Mouse (Mus musculus): ENCODE measurements at regions not wholly inside any gene's neighbourhood (a gene's known extent, or its start where the extent isn't known, plus 50 kb on each side); places are given as distances from the start of the nearest gene placed in this dataset.
"Not testable (repeated sequence)": the region's sequence is repeated elsewhere in the genome, so short reads cannot be mapped to it uniquely, and the experiment has no call there.

- DNase-seq (ENCODE audit: low spot score in 2 of 2) = no peak
Observed at GRCm38 (mm10) chrX:77307374-77307773, 203.4 kb upstream of the Tbl1x start.

- no peak for DNase-seq (ENCODE audit: low spot score in 2 of 2)
Observed at GRCm38 (mm10) chrX:77314384-77314783, 196.4 kb upstream of the Tbl1x start.

- no peak for DNase-seq (ENCODE audit: low spot score in 2 of 2)
Observed at GRCm38 (mm10) chrX:77323644-77324043, 187.2 kb upstream of the Tbl1x start.

GRCm38 (mm10) chrX:77353181-77353580 lies 157.6 kb upstream of the Tbl1x start:
- no peak for DNase-seq (ENCODE audit: low spot score in 2 of 2)

- no peak for DNase-seq (ENCODE audit: low spot score in 2 of 2)
Observed at GRCm38 (mm10) chrX:77360551-77360950, 150.3 kb upstream of the Tbl1x start.

- DNase-seq (ENCODE audit: low spot score in 2 of 2) = no peak
Observed at GRCm38 (mm10) chrX:77361106-77361505, 149.7 kb upstream of the Tbl1x start.

- no peak for DNase-seq (ENCODE audit: low spot score in 2 of 2)
Observed at GRCm38 (mm10) chrX:77363657-77364056, 147.2 kb upstream of the Tbl1x start.

- no peak for DNase-seq (ENCODE audit: low spot score in 2 of 2)
Observed at GRCm38 (mm10) chrX:77367351-77367750, 143.5 kb upstream of the Tbl1x start.

- DNase-seq (ENCODE audit: low spot score in 2 of 2) = no peak
Observed at GRCm38 (mm10) chrX:77387271-77387670, 123.5 kb upstream of the Tbl1x start.

- DNase-seq (ENCODE audit: low spot score in 2 of 2) = no peak
Observed at GRCm38 (mm10) chrX:77391760-77392446, 118.9 kb upstream of the Tbl1x start.

- no peak for DNase-seq (ENCODE audit: low spot score in 2 of 2)
Observed at GRCm38 (mm10) chrX:77406896-77407295, 103.9 kb upstream of the Tbl1x start.

- no peak for DNase-seq (ENCODE audit: low spot score in 2 of 2)
Observed at GRCm38 (mm10) chrX:77407925-77408324, 102.9 kb upstream of the Tbl1x start.

- no peak for DNase-seq (ENCODE audit: low spot score in 2 of 2)
Observed at GRCm38 (mm10) chrX:77409370-77409769, 101.4 kb upstream of the Tbl1x start.

- no peak for DNase-seq (ENCODE audit: low spot score in 2 of 2)
Observed at GRCm38 (mm10) chrX:77410812-77411211, 100.0 kb upstream of the Tbl1x start.

GRCm38 (mm10) chrX:77414156-77414555 lies 96.7 kb upstream of the Tbl1x start:
- no peak for DNase-seq (ENCODE audit: low spot score in 2 of 2)

- no peak for DNase-seq (ENCODE audit: low spot score in 2 of 2)
Observed at GRCm38 (mm10) chrX:77417766-77418165, 93.0 kb upstream of the Tbl1x start.

- no peak for DNase-seq (ENCODE audit: low spot score in 2 of 2)
Observed at GRCm38 (mm10) chrX:77422206-77422605, 88.6 kb upstream of the Tbl1x start.

- no peak for DNase-seq (ENCODE audit: low spot score in 2 of 2)
Observed at GRCm38 (mm10) chrX:77424792-77425727, 85.8 kb upstream of the Tbl1x start.

GRCm38 (mm10) chrX:77425728-77426102 lies 85.1 kb upstream of the Tbl1x start:
- DNase-seq (ENCODE audit: low spot score in 2 of 2) = not testable (repeated sequence)

- not testable (repeated sequence) for DNase-seq (ENCODE audit: low spot score in 2 of 2)
Observed at GRCm38 (mm10) chrX:77426836-77427235, 84.0 kb upstream of the Tbl1x start.

- no peak for DNase-seq (ENCODE audit: low spot score in 2 of 2)
Observed at GRCm38 (mm10) chrX:77432001-77432565, 78.7 kb upstream of the Tbl1x start.
